Mouse (Mus musculus): Measurements from ENCODE around the gene Nt5c2.

DNA sequence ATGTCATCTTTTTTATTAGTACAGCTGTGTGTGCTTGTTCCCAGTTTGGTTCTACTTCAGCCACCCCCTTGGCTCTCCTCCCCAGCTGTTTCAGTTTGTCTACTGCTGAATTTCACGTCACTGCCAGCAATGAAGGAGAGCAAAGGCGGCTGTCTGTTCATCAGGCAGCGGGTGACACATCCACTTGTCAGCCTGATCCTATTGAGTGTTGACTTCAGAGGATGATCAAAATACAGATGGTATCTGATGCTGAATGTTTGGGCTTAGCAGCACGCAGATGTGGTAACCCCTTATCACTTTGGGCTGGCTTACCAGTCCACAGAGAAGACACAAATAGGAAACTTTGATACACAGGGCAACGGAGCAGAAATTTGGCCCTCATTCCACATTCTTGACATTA, 168.5 kb downstream of the Nt5c2 start:
- TF ChIP-seq CTCF (IDR thresholded peaks at IDR 0.05) (no peak), EP300 (IDR thresholded peaks at IDR 0.05) (no peak)

Data from lung, postnatal 0 days (tissue).